Mouse (Mus musculus) heart, embryonic 12.5 days (tissue): Measurements from ENCODE around the gene Olfr1411. TPM values are rescaled to one million over a fixed set of nuclear protein-coding genes. Genes with fewer than 3 reads are reported as not detected.

Experiments used
- ATAC-seq: fragments of 200-750 bp; cut with Nextera tagmentation; 2 replicates; pipeline ENCODE4 v1.8.0; 2017; ENCODE audit warnings: moderate TSS enrichment, moderate library complexity; ENCODE audit not compliant: insufficient number of reproducible peaks, low FRiP score
- H3K27ac ChIP-seq: fragments of 300-500 bp; sonication (generic); 2 replicates; pipeline ENCODE4 v1.5.1; 2016; ENCODE audit warnings: mild to moderate bottlenecking, moderate library complexity; ENCODE audit not compliant: poor library complexity, severe bottlenecking
- H3K27me3 ChIP-seq: fragments of 300-500 bp; sonication (generic); replicated peaks from 2 replicates; pipeline ENCODE4 v1.6.1; 2016; ENCODE audit warnings: mild to moderate bottlenecking, moderate library complexity
- H3K36me3 ChIP-seq: fragments of 300-500 bp; sonication (generic); 2 replicates; pipeline ENCODE4 v1.6.1; 2016; ENCODE audit warnings: mild to moderate bottlenecking, moderate library complexity
- H3K4me1 ChIP-seq: fragments of 300-500 bp; sonication (generic); replicated peaks from 2 replicates; pipeline ENCODE4 v1.6.1; 2016; ENCODE audit warnings: mild to moderate bottlenecking
- H3K4me2 ChIP-seq: fragments of 300-500 bp; sonication (generic); 2 replicates; pipeline ENCODE4 v1.6.1; 2016; ENCODE audit warnings: mild to moderate bottlenecking, moderate library complexity
- H3K4me3 ChIP-seq: fragments of 300-500 bp; sonication (generic); 2 replicates; pipeline ENCODE4 v1.5.1; 2016; ENCODE audit warnings: mild to moderate bottlenecking
- H3K9ac ChIP-seq: fragments of 300-500 bp; sonication (generic); 2 replicates; pipeline ENCODE4 v1.6.1; 2016; ENCODE audit warnings: mild to moderate bottlenecking, moderate library complexity
- H3K9me3 ChIP-seq: fragments of 300-500 bp; sonication (generic); replicated peaks from 2 replicates; pipeline ENCODE4 v1.6.1; 2016; ENCODE audit warnings: mild to moderate bottlenecking, moderate library complexity
- WGBS: fragments of 180-500 bp; shearing (Covaris S2); methylation state at CpG from one replicate; pipeline ENCODE4 v1.1.7; 2016; 5-methylcytosine and 5-hydroxymethylcytosine counted together
- polyA plus RNA-seq: library from polyadenylated mRNA; unstranded; fragments of >200 nt; fragmentation: Nextera tagmentation; extraction: Ambion mirVana; gene quantifications from 2 replicates; pipeline ENCODE4 v1.2.1, GENCODE M21; 2016

The Olfr1411 gene
- polyA plus RNA-seq, 1 experiment from 2014 or later, result not detected

- Histone ChIP-seq H3K9me3 (no peaks in the 10 kb centered on the region), H3K4me2 (no peak overlapping the region), H3K36me3 (no peaks in the 10 kb centered on the region), H3K27ac (no peak overlapping the region), H3K9ac (no peak overlapping the region), H3K4me3 (no peak overlapping the region), H3K4me1 (no peaks in the 10 kb centered on the region), H3K27me3 (peaks cover 25% of the 10 kb centered on the region)
- WGBS, result 49% methylated on average over 4 of the region's 4 CpGs
- ATAC-seq, result no peak
Observed at GRCm38 (mm10) chr1:92618360-92618759, 24.1 kb downstream of the Olfr1411 start.

DNA sequence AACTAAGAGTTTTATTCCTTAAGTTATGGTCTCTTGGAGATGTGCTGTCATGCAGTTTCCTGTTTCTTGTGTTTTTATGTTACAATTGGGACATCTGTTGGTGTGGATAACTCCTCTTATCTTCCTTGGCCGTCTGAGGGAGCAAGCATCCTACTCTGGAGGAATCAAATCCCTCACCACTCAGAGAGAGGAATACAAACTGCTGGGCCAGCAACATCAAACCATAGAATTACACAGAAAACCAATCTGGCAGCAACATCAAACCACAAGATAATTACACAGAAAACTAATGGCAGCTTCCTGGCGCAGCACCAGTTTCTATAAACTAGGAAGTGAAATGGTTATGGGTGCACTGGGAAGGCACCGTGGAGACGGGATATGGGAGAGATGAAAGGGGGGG is 34.0 kb downstream of the Olfr1411 start:
- WGBS, result 56% methylated on average over 4 of the region's 4 CpGs
- no peaks in the 10 kb centered on the region for H3K4me1 ChIP-seq
- H3K9ac ChIP-seq, result no peak overlapping the region
- no peak for ATAC-seq
- H3K4me3 ChIP-seq, result no peak overlapping the region
- H3K9me3 ChIP-seq, result no peaks in the 10 kb centered on the region
- no peaks in the 10 kb centered on the region for H3K27me3 ChIP-seq
- no peak overlapping the region for H3K27ac ChIP-seq
- H3K4me2 ChIP-seq, result no peak overlapping the region
- no peaks in the 10 kb centered on the region for H3K36me3 ChIP-seq

GRCm38 (mm10) chr1:92632196-92632595 is 38.0 kb downstream of the Olfr1411 start:
- 71% methylated on average over 5 of the region's 5 CpGs for WGBS
- Histone ChIP-seq H3K4me2 (no peak overlapping the region), H3K27ac (no peak overlapping the region), H3K4me1 (peaks cover 5% of the 10 kb centered on the region; the same call in 1 of the 2 replicates), H3K36me3 (peaks cover 16% of the 10 kb centered on the region), H3K9ac (no peak overlapping the region), H3K9me3 (no peaks in the 10 kb centered on the region), H3K27me3 (no peaks in the 10 kb centered on the region), H3K4me3 (no peak overlapping the region)
- ATAC-seq, result no peak

DNA sequence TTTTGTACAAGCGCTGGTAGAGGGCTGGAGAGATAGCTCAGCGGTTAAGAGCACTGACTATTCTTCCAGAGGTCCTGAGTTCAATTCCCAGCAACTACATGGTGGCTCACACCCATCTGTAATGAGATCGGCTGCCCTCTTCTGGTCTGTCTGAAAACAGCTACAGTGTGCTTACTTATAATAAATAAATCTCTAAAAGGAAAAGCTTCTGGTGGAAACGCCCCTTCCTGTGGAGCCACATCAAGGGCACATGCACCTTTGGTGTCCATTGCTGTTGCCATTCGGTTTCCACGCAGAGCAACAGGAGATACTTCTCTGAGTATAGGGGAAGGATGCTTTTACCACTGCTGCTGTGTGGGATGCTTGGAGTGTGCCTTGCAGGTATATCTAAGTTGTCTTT is 38.7 kb downstream of the Olfr1411 start:
- no peaks in the 10 kb centered on the region for H3K27me3 ChIP-seq
- H3K4me2 ChIP-seq, result no peak overlapping the region
- peaks cover 5% of the 10 kb centered on the region; the same call in 1 of the 2 replicates for H3K4me1 ChIP-seq
- 65% methylated on average over 6 of the region's 6 CpGs for WGBS
- ATAC-seq, result no peak
- no peaks in the 10 kb centered on the region for H3K9me3 ChIP-seq
- no peak overlapping the region for H3K4me3 ChIP-seq
- peaks cover 23% of the 10 kb centered on the region for H3K36me3 ChIP-seq
- no peak overlapping the region for H3K9ac ChIP-seq
- no peak overlapping the region for H3K27ac ChIP-seq

GRCm38 (mm10) chr1:92633726-92634125 is 39.5 kb downstream of the Olfr1411 start:
- Histone ChIP-seq H3K36me3 (peaks cover 31% of the 10 kb centered on the region), H3K27ac (no peak overlapping the region), H3K4me2 (no peak overlapping the region), H3K9me3 (no peaks in the 10 kb centered on the region), H3K27me3 (no peaks in the 10 kb centered on the region), H3K4me3 (no peak overlapping the region), H3K9ac (no peak overlapping the region), H3K4me1 (peaks cover 5% of the 10 kb centered on the region; the same call in 1 of the 2 replicates)
- no peak for ATAC-seq
- 85% methylated on average over 8 of the region's 8 CpGs for WGBS

GRCm38 (mm10) chr1:92634569-92634968 is 40.4 kb downstream of the Olfr1411 start:
- ATAC-seq, result no peak
- Histone ChIP-seq H3K27me3 (no peaks in the 10 kb centered on the region), H3K4me2 (no peak overlapping the region), H3K4me1 (peaks cover 5% of the 10 kb centered on the region; the same call in 1 of the 2 replicates), H3K9me3 (no peaks in the 10 kb centered on the region), H3K36me3 (peaks cover 39% of the 10 kb centered on the region), H3K27ac (no peak overlapping the region), H3K9ac (no peak overlapping the region), H3K4me3 (no peak overlapping the region)
- 41% methylated on average over 1 of the region's 1 CpGs for WGBS

DNA sequence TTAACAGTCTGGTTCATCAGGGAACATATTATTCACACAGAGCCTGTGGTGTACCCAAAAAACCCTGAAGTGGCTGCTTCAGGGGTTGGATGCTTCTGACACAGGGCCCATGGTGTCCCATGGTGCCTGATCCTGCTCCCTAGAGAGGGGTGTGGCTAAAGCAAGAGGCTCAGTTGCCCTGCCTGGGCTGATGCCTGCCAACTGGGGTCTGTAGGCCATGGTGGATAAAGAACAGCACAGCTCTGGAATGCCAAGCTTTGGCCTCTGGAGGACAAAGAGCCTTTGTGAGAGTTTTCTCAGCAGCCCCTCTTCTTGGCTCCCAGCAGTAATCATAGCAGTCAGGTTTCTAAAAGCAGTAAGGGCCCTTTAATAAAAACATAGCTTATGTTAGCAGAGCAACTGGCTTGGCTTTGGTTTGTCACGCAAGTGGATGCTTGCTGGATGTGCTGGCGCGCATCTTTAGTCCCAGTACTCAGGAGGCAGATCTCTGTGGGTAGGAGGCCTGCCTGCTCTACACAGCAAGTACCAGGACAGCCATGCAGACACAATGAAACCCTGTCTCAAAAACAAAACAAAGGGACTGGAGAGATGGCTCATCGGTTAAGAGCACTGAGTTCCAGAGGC is 40.9 kb downstream of the Olfr1411 start:
- Histone ChIP-seq H3K4me1 (peaks cover 7% of the 10 kb centered on the region), H3K9ac (no peak overlapping the region), H3K4me3 (no peak overlapping the region), H3K27ac (no peak overlapping the region), H3K27me3 (no peaks in the 10 kb centered on the region), H3K36me3 (peaks cover 40% of the 10 kb centered on the region), H3K4me2 (no peak overlapping the region), H3K9me3 (no peaks in the 10 kb centered on the region)
- 77% methylated on average over 4 of the region's 4 CpGs for WGBS
- no peak for ATAC-seq

- WGBS, result 84% methylated on average over 8 of the region's 8 CpGs
- no peak overlapping the region for H3K4me2 ChIP-seq
- no peak for ATAC-seq
- peaks cover 17% of the 10 kb centered on the region for H3K4me1 ChIP-seq
- no peak overlapping the region for H3K9ac ChIP-seq
- no peaks in the 10 kb centered on the region for H3K9me3 ChIP-seq
- H3K27ac ChIP-seq, result no peak overlapping the region
- no peaks in the 10 kb centered on the region for H3K27me3 ChIP-seq
- H3K36me3 ChIP-seq, result peaks cover 40% of the 10 kb centered on the region
- no peak overlapping the region for H3K4me3 ChIP-seq
Observed at GRCm38 (mm10) chr1:92636015-92636414, 41.8 kb downstream of the Olfr1411 start.

GRCm38 (mm10) chr1:92636676-92637075 is 42.5 kb downstream of the Olfr1411 start:
- H3K4me2 ChIP-seq, result no peak overlapping the region
- H3K4me1 ChIP-seq, result peaks cover 19% of the 10 kb centered on the region
- no peaks in the 10 kb centered on the region for H3K27me3 ChIP-seq
- ATAC-seq, result no peak
- WGBS, result 93% methylated on average over 11 of the region's 11 CpGs
- no peak overlapping the region for H3K27ac ChIP-seq
- no peaks in the 10 kb centered on the region for H3K9me3 ChIP-seq
- no peak overlapping the region for H3K4me3 ChIP-seq
- H3K36me3 ChIP-seq, result peaks cover 40% of the 10 kb centered on the region
- no peak overlapping the region for H3K9ac ChIP-seq

GRCm38 (mm10) chr1:92637501-92638172 is 43.4 kb downstream of the Olfr1411 start:
- no peak for ATAC-seq
- 91% methylated on average over 15 of the region's 15 CpGs for WGBS
- H3K36me3 ChIP-seq, result peaks cover 40% of the 10 kb centered on the region

DNA sequence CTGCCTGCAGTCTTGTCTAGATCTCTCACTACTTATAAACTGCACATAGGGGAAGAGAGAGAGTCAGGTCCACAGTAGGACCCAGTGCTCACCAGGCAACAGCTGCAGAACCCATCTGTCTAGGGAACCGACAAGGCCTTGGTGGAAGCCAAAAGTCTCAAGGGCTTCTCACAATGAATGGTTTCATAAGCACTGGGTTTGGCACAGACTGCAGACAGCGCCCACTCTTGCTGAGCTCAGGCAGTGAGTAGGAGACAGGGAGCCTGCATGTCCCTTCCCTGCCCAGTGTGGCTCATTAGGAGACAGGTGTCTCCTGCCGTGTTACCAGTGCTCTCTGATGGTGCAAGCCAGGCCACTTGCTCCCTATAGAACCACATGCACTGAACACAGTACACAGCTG is 44.0 kb downstream of the Olfr1411 start:
- Histone ChIP-seq H3K27ac (no peak overlapping the region), H3K4me2 (no peak overlapping the region), H3K27me3 (no peaks in the 10 kb centered on the region), H3K9ac (no peak overlapping the region), H3K36me3 (peaks cover 40% of the 10 kb centered on the region), H3K4me3 (no peak overlapping the region), H3K4me1 (peaks cover 25% of the 10 kb centered on the region), H3K9me3 (no peaks in the 10 kb centered on the region)
- no peak for ATAC-seq
- 88% methylated on average over 3 of the region's 3 CpGs for WGBS

More at GRCm38 (mm10) chr1:92637501-92638172, 43.4 kb downstream of the Olfr1411 start:
- Histone ChIP-seq H3K4me2 (no peak overlapping the region), H3K27ac (no peak overlapping the region), H3K9me3 (no peaks in the 10 kb centered on the region), H3K4me3 (no peak overlapping the region), H3K27me3 (no peaks in the 10 kb centered on the region), H3K4me1 (peaks cover 25% of the 10 kb centered on the region), H3K9ac (no peak overlapping the region)
